Mouse (Mus musculus): ENCODE measurements around the gene Cped1. TPM values are rescaled to one million over a fixed set of nuclear protein-coding genes. Genes with fewer than 3 reads are reported as not detected.

The Cped1 gene
- polyA plus RNA-seq, 1 experiment = 2.2 TPM

- Histone ChIP-seq H3K4me3 (ENCODE audit: insufficient read depth, low read length) (no peak overlapping the region), H3K27ac (ENCODE audit: insufficient read depth, low read length) (no peak overlapping the region), H3K4me1 (ENCODE audit: control insufficient read depth, insufficient read depth, low read length) (no peaks in the 10 kb centered on the region)
- TF ChIP-seq POLR2A (IDR thresholded peaks at IDR 0.05; ENCODE audit: extremely low read depth, insufficient read depth, low read length) (no peak), CTCF (IDR thresholded peaks at IDR 0.05; ENCODE audit: extremely low read depth, insufficient read depth, low read length) (no peak)
Observed at GRCm38 (mm10) chr6:22021315-22021714, 35.6 kb downstream of the Cped1 start.

- TF ChIP-seq CTCF (IDR thresholded peaks at IDR 0.05; ENCODE audit: extremely low read depth, insufficient read depth, low read length) (no peak), POLR2A (IDR thresholded peaks at IDR 0.05; ENCODE audit: extremely low read depth, insufficient read depth, low read length) (no peak)
- no peaks in the 10 kb centered on the region for H3K4me1 ChIP-seq (ENCODE audit: control insufficient read depth, insufficient read depth, low read length)
- no peak overlapping the region for H3K27ac ChIP-seq (ENCODE audit: insufficient read depth, low read length)
- H3K4me3 ChIP-seq (ENCODE audit: insufficient read depth, low read length) = no peak overlapping the region
Observed at GRCm38 (mm10) chr6:22024168-22024567, 38.5 kb downstream of the Cped1 start.

GRCm38 (mm10) chr6:22025584-22026357, 40.1 kb downstream of the Cped1 start:
- no peaks in the 10 kb centered on the region for H3K4me1 ChIP-seq (ENCODE audit: control insufficient read depth, insufficient read depth, low read length)
- TF ChIP-seq POLR2A (IDR thresholded peaks at IDR 0.05; ENCODE audit: extremely low read depth, insufficient read depth, low read length) = no peak
- no peak overlapping the region for H3K4me3 ChIP-seq (ENCODE audit: insufficient read depth, low read length)
- no peak overlapping the region for H3K27ac ChIP-seq (ENCODE audit: insufficient read depth, low read length)

- Histone ChIP-seq H3K27ac (ENCODE audit: insufficient read depth, low read length) (no peak overlapping the region), H3K4me1 (ENCODE audit: control insufficient read depth, insufficient read depth, low read length) (no peaks in the 10 kb centered on the region), H3K4me3 (ENCODE audit: insufficient read depth, low read length) (no peak overlapping the region)
- no peak for TF ChIP-seq CTCF (IDR thresholded peaks at IDR 0.05; ENCODE audit: extremely low read depth, insufficient read depth, low read length)
- TF ChIP-seq POLR2A (IDR thresholded peaks at IDR 0.05; ENCODE audit: extremely low read depth, insufficient read depth, low read length) = no peak
Observed at GRCm38 (mm10) chr6:22026358-22026673, 40.6 kb downstream of the Cped1 start.

- TF ChIP-seq POLR2A (IDR thresholded peaks at IDR 0.05; ENCODE audit: extremely low read depth, insufficient read depth, low read length) = no peak
- no peak for TF ChIP-seq CTCF (IDR thresholded peaks at IDR 0.05; ENCODE audit: extremely low read depth, insufficient read depth, low read length)
- Histone ChIP-seq H3K4me3 (ENCODE audit: insufficient read depth, low read length) (no peak overlapping the region), H3K4me1 (ENCODE audit: control insufficient read depth, insufficient read depth, low read length) (no peaks in the 10 kb centered on the region), H3K27ac (ENCODE audit: insufficient read depth, low read length) (no peak overlapping the region)
Observed at GRCm38 (mm10) chr6:22026761-22027594, 41.3 kb downstream of the Cped1 start.

- Histone ChIP-seq H3K4me1 (ENCODE audit: control insufficient read depth, insufficient read depth, low read length) (no peaks in the 10 kb centered on the region), H3K4me3 (ENCODE audit: insufficient read depth, low read length) (no peak overlapping the region), H3K27ac (ENCODE audit: insufficient read depth, low read length) (no peak overlapping the region)
- no peak for TF ChIP-seq POLR2A (IDR thresholded peaks at IDR 0.05; ENCODE audit: extremely low read depth, insufficient read depth, low read length)
- TF ChIP-seq CTCF (IDR thresholded peaks at IDR 0.05; ENCODE audit: extremely low read depth, insufficient read depth, low read length) = no peak
Observed at GRCm38 (mm10) chr6:22027854-22028253, 42.1 kb downstream of the Cped1 start.

- H3K4me3 ChIP-seq (ENCODE audit: insufficient read depth, low read length) = no peak overlapping the region
- no peak overlapping the region for H3K27ac ChIP-seq (ENCODE audit: insufficient read depth, low read length)
- TF ChIP-seq POLR2A (IDR thresholded peaks at IDR 0.05; ENCODE audit: extremely low read depth, insufficient read depth, low read length) = no peak
- TF ChIP-seq CTCF (IDR thresholded peaks at IDR 0.05; ENCODE audit: extremely low read depth, insufficient read depth, low read length) = no peak
- H3K4me1 ChIP-seq (ENCODE audit: control insufficient read depth, insufficient read depth, low read length) = no peaks in the 10 kb centered on the region
Observed at GRCm38 (mm10) chr6:22030381-22030780, 44.7 kb downstream of the Cped1 start.

GRCm38 (mm10) chr6:22033188-22033587, 47.5 kb downstream of the Cped1 start:
- no peaks in the 10 kb centered on the region for H3K4me1 ChIP-seq (ENCODE audit: control insufficient read depth, insufficient read depth, low read length)
- TF ChIP-seq CTCF (IDR thresholded peaks at IDR 0.05; ENCODE audit: extremely low read depth, insufficient read depth, low read length) = no peak
- no peak for TF ChIP-seq POLR2A (IDR thresholded peaks at IDR 0.05; ENCODE audit: extremely low read depth, insufficient read depth, low read length)
- H3K27ac ChIP-seq (ENCODE audit: insufficient read depth, low read length) = no peak overlapping the region
- no peak overlapping the region for H3K4me3 ChIP-seq (ENCODE audit: insufficient read depth, low read length)

- Histone ChIP-seq H3K4me3 (ENCODE audit: insufficient read depth, low read length) (no peak overlapping the region), H3K27ac (ENCODE audit: insufficient read depth, low read length) (no peak overlapping the region), H3K4me1 (ENCODE audit: control insufficient read depth, insufficient read depth, low read length) (no peaks in the 10 kb centered on the region)
- TF ChIP-seq POLR2A (IDR thresholded peaks at IDR 0.05; ENCODE audit: extremely low read depth, insufficient read depth, low read length) (no peak), CTCF (IDR thresholded peaks at IDR 0.05; ENCODE audit: extremely low read depth, insufficient read depth, low read length) (no peak)
Observed at GRCm38 (mm10) chr6:22035408-22035807, 49.7 kb downstream of the Cped1 start.

GRCm38 (mm10) chr6:22035895-22036294, 50.2 kb downstream of the Cped1 start:
- Histone ChIP-seq H3K4me3 (ENCODE audit: insufficient read depth, low read length) (no peak overlapping the region), H3K4me1 (ENCODE audit: control insufficient read depth, insufficient read depth, low read length) (no peaks in the 10 kb centered on the region), H3K27ac (ENCODE audit: insufficient read depth, low read length) (no peak overlapping the region)
- TF ChIP-seq CTCF (IDR thresholded peaks at IDR 0.05; ENCODE audit: extremely low read depth, insufficient read depth, low read length) (no peak), POLR2A (IDR thresholded peaks at IDR 0.05; ENCODE audit: extremely low read depth, insufficient read depth, low read length) (no peak)
